Mouse (Mus musculus) G1E-ER4 (cell line): ENCODE measurements around the gene Gls2. TPM values are rescaled to one million over a fixed set of nuclear protein-coding genes. Genes with fewer than 3 reads are reported as not detected.

ENCODE experiments used
- GATA1 ChIP-seq: IDR thresholded peaks from one replicate; pipeline ENCODE4 v1.8.0; 2012; ENCODE audit warnings: low read length, inconsistent platforms
- polyA plus RNA-seq: library from polyadenylated mRNA; stranded (reverse); fragments of >175 nt; gene quantifications from 2 replicates; pipeline ENCODE4 v1.2.3, GENCODE M21; 2012

The Gls2 gene
- polyA plus RNA-seq, 1 experiment = 19.6 TPM

DNA sequence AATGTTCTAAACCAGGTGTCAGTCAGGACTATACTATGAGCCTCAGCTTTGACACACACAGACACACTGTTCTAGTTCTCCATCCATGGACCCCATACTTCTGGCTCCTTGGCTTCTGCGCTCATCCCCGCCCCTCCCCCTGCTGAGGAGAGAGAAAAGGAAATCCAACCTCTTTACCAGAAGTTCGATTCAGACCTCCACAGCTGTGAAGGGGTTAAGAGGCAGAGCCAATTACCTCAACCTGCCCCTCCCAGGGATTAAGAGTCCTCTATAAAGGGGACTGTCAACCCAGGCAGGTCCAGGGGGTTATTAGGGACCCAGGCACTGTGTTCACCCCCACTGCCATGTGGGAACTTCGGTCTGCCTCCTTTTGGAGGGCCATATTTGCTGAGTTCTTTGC is 31.3 kb downstream of the Gls2 start, which contains the start of gene Mip:
Gene Mip, plus strand, starts transcription at position 301 of the 400 bp plus-strand sequence.
- TF ChIP-seq GATA1 = no peak

DNA sequence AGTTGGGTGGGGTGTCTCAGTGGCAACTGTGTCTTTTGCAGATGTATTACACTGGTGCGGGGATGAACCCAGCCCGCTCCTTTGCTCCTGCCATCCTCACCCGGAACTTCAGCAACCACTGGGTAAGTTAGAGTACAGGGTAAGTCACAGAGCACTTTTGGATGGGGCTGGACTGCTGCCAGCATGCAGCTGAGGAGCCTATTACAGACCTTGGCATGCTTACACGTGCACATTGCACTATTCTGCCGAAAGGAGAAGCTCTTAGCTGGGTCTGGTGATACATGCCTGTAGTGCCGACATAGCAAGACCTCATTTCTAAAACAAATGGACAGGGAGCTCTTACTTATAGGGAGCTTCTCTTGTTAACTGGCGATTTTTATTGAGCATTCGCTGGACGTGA is 33.3 kb downstream of the Gls2 start:
- no peak for TF ChIP-seq GATA1

DNA sequence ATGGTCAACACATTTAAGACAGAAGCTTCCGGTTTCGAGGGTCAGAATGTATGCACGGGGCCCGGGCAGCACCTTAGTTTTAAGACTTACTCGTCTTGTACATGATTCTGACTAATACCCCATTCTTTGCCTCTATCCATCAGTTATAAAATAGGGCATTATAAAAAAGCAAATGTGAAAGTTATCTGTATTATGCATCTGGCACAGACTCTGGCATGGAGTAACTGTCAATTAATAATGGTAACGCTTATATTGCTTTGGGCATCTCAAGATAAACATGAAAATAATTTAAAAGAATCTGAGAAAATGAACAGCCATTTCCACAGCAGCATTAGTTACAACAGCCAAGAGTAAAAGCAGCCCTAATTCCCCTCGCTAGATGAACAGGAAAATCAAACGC is 33.8 kb downstream of the Gls2 start:
- no peak for TF ChIP-seq GATA1

DNA sequence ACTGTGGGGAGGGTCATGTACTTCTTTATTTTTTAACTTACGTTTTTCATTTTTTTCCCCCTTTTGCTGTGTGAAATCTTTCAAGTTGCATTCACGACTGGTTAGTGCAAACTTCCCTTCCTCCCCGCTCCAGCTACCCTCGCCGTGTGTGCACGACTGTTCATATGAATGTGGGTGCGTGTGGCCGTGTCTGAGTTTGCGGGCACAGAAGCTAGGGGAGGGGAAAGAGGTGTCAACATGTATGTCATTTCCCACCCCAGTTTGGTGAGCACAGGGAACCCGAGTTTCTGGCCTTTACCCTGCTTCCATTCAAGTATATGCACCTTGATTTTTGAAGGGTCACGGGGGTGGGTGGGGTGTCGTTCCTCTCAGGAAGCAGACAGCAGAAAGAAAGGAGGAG is 36.3 kb downstream of the Gls2 start:
- no peak for TF ChIP-seq GATA1

DNA sequence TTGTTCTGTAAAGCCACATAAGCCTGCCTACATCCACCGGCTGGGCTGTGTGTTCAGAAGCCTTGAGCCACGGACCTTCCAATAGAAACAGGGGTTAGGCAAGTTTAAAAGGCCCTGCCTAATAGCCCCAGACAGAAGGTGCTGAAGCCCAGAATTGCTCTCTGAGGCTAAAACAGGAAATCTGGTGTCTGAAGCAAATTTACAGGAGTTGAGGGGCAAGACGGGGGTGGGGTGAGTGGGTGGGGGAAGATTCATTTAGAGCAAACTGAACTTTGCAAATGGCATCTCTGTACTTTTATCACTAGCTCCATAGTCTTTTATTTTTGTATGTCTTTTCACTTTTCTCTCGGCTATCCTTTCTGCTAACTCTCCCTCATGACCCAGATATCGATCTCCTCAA is 36.9 kb downstream of the Gls2 start:
- TF ChIP-seq GATA1 = no peak

DNA sequence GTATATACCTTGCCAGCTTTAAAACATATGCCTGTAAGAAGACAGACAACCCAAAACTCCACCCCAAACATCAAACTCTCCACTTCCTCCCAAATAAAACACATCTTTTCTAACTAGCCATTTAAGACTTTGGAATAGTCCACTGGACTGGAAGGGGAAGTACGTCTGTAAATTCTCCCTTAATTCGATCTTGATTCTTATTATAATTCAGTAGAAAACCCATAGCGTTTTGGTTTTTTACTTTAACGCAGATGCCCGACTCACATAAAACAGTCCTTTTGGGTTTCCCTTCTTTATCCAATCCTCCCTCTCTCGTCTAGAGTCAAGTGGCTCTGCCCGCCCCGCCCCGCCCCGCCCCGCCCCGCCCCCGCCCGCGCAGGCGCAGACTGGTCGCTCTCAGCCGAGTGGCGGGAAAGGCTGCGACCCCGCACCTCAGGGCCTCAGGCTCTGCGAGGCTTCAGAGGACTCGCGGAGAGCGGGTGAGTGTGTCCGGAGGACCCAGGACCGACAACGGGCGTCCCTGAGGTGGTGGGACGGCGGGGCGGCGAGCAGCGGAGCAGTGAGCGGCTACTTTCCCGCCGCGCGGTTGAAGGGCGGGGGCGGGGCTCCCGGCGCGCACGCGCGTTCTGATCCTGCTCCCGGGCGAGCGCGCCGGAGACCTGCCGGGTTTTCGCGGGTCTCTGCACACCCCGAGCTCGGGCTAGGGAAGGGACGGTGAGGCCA is 37.6 kb downstream of the Gls2 start, which contains the start of gene Timeless:
Gene Timeless, plus strand, starts transcription at position 369 of the 723 bp plus-strand sequence.
- no peak for TF ChIP-seq GATA1

DNA sequence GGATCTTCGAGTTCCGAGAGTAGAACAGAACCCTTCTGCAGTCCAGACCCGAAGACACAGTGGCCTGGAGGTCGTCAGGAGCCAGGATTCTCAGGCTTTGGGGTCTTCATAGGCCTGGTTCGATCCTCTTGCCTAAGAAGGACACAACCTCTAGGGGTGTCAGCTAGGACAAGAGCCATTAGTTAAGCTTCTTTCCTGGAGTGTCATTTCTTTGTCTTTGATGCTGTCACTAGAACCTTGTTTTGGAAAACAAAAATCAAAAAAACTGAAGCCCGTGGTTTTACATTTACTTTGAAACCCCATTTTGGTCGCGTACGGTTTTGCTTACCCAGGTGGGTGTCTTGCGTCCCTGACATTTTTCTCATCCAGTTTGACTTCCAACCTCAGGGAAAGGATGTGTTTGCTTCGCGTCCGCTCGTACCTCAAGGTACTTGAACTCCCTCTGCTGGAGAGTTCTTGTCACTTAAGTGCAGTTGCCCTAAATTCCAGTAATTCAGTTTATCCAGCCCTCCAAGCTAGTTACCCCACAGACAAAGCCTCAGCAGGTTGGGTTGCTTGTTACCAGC is 38.2 kb downstream of the Gls2 start:
- no peak for TF ChIP-seq GATA1

DNA sequence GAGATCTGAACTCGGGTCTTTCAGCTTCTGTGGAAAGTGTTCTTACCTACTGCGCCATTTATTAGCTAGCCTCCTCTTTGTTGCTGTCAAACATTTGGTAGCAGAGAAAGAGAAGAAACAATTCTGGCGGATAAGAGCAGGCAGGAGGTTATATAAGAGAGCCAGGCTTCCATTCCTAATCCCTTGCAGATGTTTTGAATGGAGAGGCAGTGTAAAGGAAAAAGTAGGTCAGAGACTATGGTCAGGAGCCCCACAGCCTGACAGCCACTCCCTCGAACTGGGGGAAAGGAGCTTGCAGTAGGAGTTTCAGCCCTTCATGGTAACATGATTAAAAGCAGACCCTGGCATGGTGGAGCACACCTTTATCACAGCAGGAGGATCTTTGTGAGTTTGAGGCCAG is 42.1 kb downstream of the Gls2 start:
- no peak for TF ChIP-seq GATA1

DNA sequence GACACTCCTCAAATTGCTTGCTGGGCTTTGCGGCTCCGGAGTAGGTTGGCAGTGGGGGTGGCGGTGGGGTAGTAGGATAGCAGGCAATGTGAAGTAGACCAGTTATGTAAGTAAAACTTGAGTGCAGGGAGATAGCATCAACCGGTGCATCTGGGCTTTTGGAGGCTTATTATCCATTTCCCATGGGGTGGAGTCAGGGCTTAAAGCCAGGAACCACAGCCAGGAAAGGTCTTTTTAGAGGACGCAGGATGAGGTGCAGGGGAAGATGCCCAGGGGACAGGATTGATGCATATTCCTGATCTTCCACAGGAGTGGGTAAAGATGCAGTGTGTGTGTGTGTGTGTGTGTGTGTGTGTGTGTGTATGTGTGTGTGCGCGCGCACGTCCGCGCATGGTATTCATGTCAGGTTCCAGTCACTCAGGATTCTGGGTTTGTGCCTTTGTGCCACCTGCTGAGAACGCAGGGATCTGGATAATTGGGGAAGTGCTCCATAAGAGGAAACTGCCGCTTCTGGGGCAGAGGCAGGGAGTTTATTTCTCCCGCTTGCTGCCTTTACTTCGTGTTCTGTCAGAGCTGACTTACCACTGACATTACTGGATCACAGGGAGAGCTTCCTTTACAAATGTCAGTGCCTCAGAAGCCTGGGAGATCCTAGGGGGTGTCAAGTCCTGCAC is 43.7 kb downstream of the Gls2 start:
- TF ChIP-seq GATA1 = no peak

DNA sequence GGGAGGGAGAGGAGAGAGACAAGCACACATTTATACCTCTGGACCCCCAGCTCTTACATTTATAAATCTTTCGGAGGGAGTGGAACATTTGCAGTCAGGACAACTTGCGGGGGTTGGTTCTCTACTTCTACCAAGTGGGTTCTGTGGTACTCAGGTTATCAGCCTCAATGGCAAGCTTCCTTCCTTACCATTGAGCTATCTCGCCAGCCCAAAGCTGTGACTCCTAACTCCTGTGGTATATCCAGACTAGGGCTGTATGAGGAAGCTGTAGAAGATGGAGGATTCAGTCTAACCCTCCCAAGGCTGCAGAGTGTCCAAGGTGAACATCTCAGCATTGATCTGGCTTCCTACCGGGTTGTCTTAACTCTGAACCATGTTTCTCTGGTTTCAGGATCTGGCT is 44.9 kb downstream of the Gls2 start:
- TF ChIP-seq GATA1 = no peak

DNA sequence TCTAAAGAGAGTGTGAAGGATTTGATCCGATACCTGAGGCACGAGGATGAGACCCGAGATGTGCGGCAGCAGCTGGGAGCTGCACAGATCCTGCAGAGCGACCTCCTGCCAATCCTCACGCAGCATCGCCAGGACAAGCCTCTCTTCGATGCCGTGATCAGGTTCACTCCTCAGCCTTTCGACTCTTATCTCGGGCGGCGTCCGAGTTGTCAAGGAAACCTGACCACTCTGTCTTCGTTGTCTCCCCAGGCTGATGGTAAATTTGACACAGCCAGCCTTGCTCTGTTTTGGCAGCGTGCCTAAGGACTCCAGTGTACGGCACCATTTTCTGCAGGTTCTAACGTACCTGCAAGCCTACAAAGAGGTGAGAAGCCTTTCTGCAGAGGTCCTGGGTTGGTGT is 45.9 kb downstream of the Gls2 start:
- TF ChIP-seq GATA1 = no peak

DNA sequence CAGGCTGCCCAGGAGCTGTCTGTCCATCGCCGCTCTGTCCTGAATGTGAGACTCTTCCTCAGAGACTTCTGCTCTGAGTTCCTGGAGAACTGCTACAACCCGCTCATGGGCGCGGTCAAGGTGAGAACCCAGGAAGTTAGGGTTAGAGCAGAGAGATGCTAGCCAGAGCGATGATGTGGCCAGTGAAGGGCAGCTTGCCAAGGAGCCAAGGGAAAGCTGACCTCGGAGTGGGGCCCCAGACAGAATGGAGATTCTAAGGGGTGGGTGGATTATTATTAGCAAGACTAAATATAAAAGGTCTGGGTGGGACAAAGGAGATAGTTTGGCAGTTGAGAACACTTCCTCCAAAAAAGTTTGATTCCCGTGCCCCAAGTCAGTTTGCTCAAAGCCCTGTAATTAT is 49.0 kb downstream of the Gls2 start:
- TF ChIP-seq GATA1 = no peak

DNA sequence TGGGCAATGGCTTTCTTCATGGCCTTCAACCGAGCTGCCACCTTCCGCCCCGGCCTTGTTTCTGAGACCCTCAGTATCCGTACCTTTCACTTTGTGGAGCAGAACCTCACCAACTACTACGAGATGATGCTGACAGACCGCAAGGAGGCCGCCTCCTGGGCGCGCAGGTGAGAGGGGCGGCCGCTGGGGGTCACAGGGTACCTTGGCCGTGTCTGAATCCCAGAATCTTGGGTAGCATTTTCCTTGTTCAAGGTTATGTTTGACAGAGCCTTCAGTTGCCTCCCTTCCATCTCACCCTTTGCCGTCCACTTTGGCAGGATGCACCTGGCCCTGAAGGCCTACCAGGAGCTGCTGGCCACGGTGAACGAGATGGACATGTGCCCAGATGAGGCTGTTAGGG is 49.9 kb downstream of the Gls2 start:
- no peak for TF ChIP-seq GATA1

DNA sequence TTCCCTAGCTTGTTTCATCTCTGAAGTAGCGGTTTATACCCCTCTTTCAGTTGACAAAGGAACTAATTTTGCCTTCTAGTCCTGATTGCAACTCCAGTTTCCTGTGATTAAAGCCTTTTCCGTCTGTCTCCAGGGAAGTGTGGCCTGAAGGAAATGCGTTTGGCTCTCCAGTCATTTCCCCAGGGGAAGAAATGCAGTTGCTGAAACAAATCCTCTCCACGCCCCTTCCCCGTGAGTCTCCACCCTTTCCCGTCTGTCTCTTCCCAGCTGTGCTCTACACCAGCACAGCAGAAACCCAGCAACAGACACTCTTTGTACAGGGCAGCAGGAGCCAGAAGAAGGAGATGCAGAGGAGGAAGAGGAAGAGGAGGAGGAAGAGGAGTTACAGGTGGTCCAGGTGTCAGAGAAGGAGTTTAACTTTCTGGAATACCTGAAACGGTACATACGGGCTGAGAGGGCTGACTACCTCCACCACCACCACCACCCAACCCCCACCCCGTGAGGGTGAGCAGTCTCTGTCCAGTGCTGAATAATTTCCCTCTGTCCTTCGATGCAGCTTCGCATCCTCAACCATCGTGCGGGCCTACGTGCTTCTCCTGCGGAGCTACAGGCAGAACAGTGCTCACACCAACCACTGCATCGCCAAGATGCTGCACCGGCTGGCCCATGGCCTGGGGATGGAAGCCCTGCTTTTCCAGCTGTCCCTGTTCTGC is 52.9 kb downstream of the Gls2 start:
- TF ChIP-seq GATA1 = no peak

DNA sequence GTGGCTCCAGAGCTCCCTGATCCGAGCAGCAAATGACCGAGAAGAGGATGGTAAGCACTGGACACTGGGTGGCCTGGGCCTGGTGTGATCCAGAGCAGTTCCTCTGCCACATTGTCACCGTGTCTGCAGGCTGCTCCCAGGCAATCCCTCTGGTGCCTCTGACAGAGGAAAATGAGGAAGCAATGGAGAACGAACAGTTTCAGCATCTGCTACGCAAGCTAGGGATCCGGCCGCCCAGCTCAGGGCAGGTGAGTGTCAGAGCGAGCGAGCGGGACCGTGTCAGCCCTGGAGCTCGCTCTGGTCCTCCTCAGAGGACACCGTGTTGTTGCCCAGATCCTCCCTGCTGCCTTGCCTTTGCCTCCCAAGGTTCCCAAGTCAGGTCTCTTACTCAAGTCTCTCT is 56.3 kb downstream of the Gls2 start:
- TF ChIP-seq GATA1 = no peak

DNA sequence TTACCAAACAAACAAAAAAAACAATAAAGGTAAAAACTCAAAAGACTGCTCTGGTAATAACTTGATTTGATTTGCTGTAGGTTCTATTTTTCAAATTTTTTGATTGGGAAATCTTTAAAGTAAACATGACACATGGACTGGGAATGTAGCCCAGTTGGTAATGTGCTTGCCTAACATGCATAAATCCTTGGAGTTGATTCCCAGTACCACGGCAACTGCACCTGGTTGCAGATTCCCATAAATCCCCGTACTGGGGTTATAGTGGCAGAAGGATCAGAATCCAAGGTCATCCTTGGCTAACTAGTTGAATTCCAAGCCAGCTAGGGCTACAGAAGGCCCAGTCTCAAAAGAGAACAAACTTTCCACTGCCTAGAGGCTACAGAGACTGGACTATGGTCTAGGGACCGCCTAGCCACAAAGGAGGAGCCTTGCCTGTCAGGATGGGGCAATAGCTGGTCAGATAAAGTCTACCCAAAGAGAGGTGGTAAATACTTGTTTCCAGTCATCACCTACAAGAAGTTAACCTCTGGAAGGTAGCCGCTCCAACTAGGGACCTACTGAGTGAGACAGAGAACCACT is 59.5 kb downstream of the Gls2 start, which contains the start of gene Apon:
Gene Apon, plus strand, starts transcription at position 420 of the 579 bp plus-strand sequence.
- TF ChIP-seq GATA1 = no peak

DNA sequence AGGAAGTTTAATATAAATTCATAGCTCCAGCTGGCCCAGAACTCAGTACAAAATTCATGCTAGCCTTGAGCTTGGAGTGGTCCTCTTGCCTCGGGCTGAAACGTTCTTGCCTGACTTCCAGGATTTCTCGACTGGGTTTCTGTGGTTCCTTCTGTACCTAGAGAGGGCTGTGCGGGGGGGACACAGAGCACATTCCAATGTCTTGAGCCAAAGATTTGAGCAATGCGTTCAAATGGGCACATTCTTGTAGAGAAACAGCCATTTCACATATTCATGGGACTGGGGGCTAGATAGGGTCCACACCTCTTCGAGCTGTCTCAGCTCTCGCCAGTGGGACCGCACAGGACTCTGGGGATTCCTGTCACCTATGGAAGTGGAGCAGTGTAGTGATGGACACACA is 61.7 kb downstream of the Gls2 start:
- TF ChIP-seq GATA1 = no peak
